In genomic region chr16:9092191-9092848, GRCm38 (mm10) we compare ENCODE assay signal across 8 mouse cellular contexts.
A peak's percentile ranks its signal among the peaks of the same experiment; 100 is the strongest.
DNase-seq lines count a peak whose midpoint lies in the region; ATAC-seq lines count a peak whose summit lies in the region.
"Had no signal": no experiment of that assay in that cellular context is flagged by ENCODE, and none has a peak within 500 bp of the region (broad histone marks: within the 10 kb centered on the region; RNA-seq: fewer than 3 reads in every experiment).

No protein-coding gene starts in this region.

- no peak overlapping the region for H3K9ac ChIP-seq in kidney, embryonic 15.5 days
- no peak overlapping the region for H3K9ac ChIP-seq in heart, embryonic 14.5 days (ENCODE audit: low read length)
- H3K9ac ChIP-seq in neural tube, embryonic 11.5 days (ENCODE audit: low read length): no peak overlapping the region

- 0 out of 2 replicates have a peak, but pooled peaks cover 4% of the 10 kb centered on the region for H3K4me1 ChIP-seq in kidney, embryonic 15.5 days
- peaks cover 28% of the 10 kb centered on the region for H3K4me1 ChIP-seq in embryonic facial prominence, embryonic 10.5 days
- H3K4me1 ChIP-seq in heart, embryonic 14.5 days (ENCODE audit: control insufficient read depth in 2 of 2, insufficient read depth in 2 of 2, low read length in 2 of 2): peaks cover 0 to 4% of the 10 kb centered on the region in 2 experiments; a peak in 2 of 4 replicates
- H3K4me1 ChIP-seq in neural tube, embryonic 11.5 days (ENCODE audit: control insufficient read depth, insufficient read depth, low read length): peaks cover 3% of the 10 kb centered on the region; the same call in 1 of the 2 replicates

- no peak overlapping the region for H3K4me3 ChIP-seq in kidney, embryonic 15.5 days (replicated peaks)
- H3K4me3 ChIP-seq in embryonic facial prominence, embryonic 10.5 days: no peak overlapping the region
- no peak overlapping the region for H3K4me3 ChIP-seq in heart, embryonic 14.5 days (ENCODE audit: control insufficient read depth in 1 of 2, insufficient read depth in 1 of 2, low read depth in 1 of 2, low read length in 2 of 2)
- no peak overlapping the region for H3K4me3 ChIP-seq in neural tube, embryonic 11.5 days (ENCODE audit: low read depth, low read length)

- WGBS in kidney, embryonic 15.5 days: 28% methylated on average over 11 of the region's 11 CpGs
- WGBS in embryonic facial prominence, embryonic 10.5 days: 18% methylated on average over 11 of the region's 11 CpGs
- WGBS in heart, embryonic 14.5 days: 46% methylated on average over 11 of the region's 11 CpGs
- WGBS in neural tube, embryonic 11.5 days: 14% methylated on average over 11 of the region's 11 CpGs

- no peak for ATAC-seq in kidney, embryonic 15.5 days (replicated peaks; ENCODE audit: low FRiP score)
- ATAC-seq in heart, embryonic 14.5 days (ENCODE audit: insufficient number of reproducible peaks, insufficient read depth, low FRiP score, low read depth): no peak
- ATAC-seq in neural tube, embryonic 11.5 days (ENCODE audit: insufficient read depth, low FRiP score, low TSS enrichment): no peak
- ATAC-seq: midbrain, embryonic 16.5 days had no signal

- no peaks in the 10 kb centered on the region for H3K9me3 ChIP-seq in kidney, embryonic 15.5 days (replicated peaks)
- H3K9me3 ChIP-seq in embryonic facial prominence, embryonic 10.5 days: no peaks in the 10 kb centered on the region
- H3K9me3 ChIP-seq in heart, embryonic 14.5 days (ENCODE audit: control insufficient read depth, low read length): no peaks in the 10 kb centered on the region
- H3K9me3 ChIP-seq in neural tube, embryonic 11.5 days (ENCODE audit: control insufficient read depth, low read length): no peaks in the 10 kb centered on the region

- H3K4me2 ChIP-seq in kidney, embryonic 15.5 days: no peak overlapping the region
- H3K4me2 ChIP-seq in heart, embryonic 14.5 days (ENCODE audit: low read length): no peak overlapping the region
- no peak overlapping the region for H3K4me2 ChIP-seq in neural tube, embryonic 11.5 days (ENCODE audit: low read depth)

- H3K27ac ChIP-seq in kidney, embryonic 15.5 days: no peak overlapping the region
- H3K27ac ChIP-seq in embryonic facial prominence, embryonic 10.5 days (replicated peaks): peak overlapping the region; percentile 80
- H3K27ac ChIP-seq in heart, embryonic 14.5 days (replicated peaks in 1 of 2; ENCODE audit: control insufficient read depth in 1 of 2, insufficient read depth in 1 of 2, low read depth in 2 of 2, low read length in 2 of 2): peak overlapping the region; percentile 3 to 32; a peak in 2 of 4 replicates
- H3K27ac ChIP-seq in neural tube, embryonic 11.5 days (ENCODE audit: low read depth, low read length): no peak overlapping the region

- H3K36me3 ChIP-seq in kidney, embryonic 15.5 days: no peaks in the 10 kb centered on the region
- no peaks in the 10 kb centered on the region for H3K36me3 ChIP-seq in embryonic facial prominence, embryonic 10.5 days (replicated peaks)
- no peaks in the 10 kb centered on the region for H3K36me3 ChIP-seq in heart, embryonic 14.5 days (ENCODE audit: control insufficient read depth, insufficient read depth, low read length)
- H3K36me3 ChIP-seq in neural tube, embryonic 11.5 days (ENCODE audit: control insufficient read depth, insufficient read depth, low read length): no peaks in the 10 kb centered on the region

- H3K27me3 ChIP-seq in kidney, embryonic 15.5 days: no peaks in the 10 kb centered on the region
- H3K27me3 ChIP-seq in embryonic facial prominence, embryonic 10.5 days (replicated peaks; ENCODE audit: low read depth, poor library complexity, severe bottlenecking): no peaks in the 10 kb centered on the region
- H3K27me3 ChIP-seq in heart, embryonic 14.5 days (ENCODE audit: control insufficient read depth, insufficient read depth, low read length): no peaks in the 10 kb centered on the region
- no peaks in the 10 kb centered on the region for H3K27me3 ChIP-seq in neural tube, embryonic 11.5 days (ENCODE audit: control insufficient read depth, insufficient read depth, low read length)

- DNase-seq in kidney, postnatal 14 days: peak; percentile 2
- DNase-seq in embryonic facial prominence, embryonic 10.5 days (ENCODE audit: low spot score): peak; percentile 60
- peak; percentile 13 for DNase-seq in neural tube, embryonic 11.5 days (ENCODE audit: low spot score)
- DNase-seq in frontal cortex, postnatal 14 days (ENCODE audit: low spot score in 2 of 2): no peak
- DNase-seq in adipocyte (ENCODE audit: low spot score): no peak

Comparison
In these comparisons a context has a peak if more than half of its experiments do, and no peak if none do; other contexts are left out.
1. DNase-seq: peak in kidney, postnatal 14 days (single experiment), embryonic facial prominence, embryonic 10.5 days (single experiment) and neural tube, embryonic 11.5 days (single experiment); none in frontal cortex, postnatal 14 days (0 of 2) and adipocyte (single experiment).
2. H3K27ac ChIP-seq: peak in embryonic facial prominence, embryonic 10.5 days (single experiment) and heart, embryonic 14.5 days (2 of 2); none in kidney, embryonic 15.5 days (single experiment) and neural tube, embryonic 11.5 days (single experiment).